Mouse (Mus musculus) granulocyte monocyte progenitor cell, adult 5-6 weeks (primary cell): ENCODE results near the gene Tnxb. TPM values are rescaled to one million over a fixed set of nuclear protein-coding genes. Genes with fewer than 3 reads are reported as not detected.
A peak's percentile ranks its signal among the peaks of the same experiment; 100 is the strongest.

ENCODE experiments used
- ATAC-seq: replicated peaks from 2 replicates; pipeline ENCODE4 v1.8.0; 2016; ENCODE audit warnings: mild to moderate bottlenecking, moderate TSS enrichment, inconsistent platforms; ENCODE audit not compliant: poor library complexity, severe bottlenecking
- total RNA-seq, 2 experiments: library from RNA; stranded (forward) in 1 of 2; stranded (reverse) in 1 of 2; fragments of 200-712, 200-1000 nt in 1 of 2; fragments of >200 nt in 1 of 2; fragmentation: Nextera tagmentation in 1 of 2; gene quantifications; 2 replicates each; pipeline ENCODE4 v1.2.3; 2014 to 2017

Gene Tnxb
- total RNA-seq (2014; fragmentation: Nextera tagmentation) (not detected in 2 replicates), total RNA-seq (2017) (not detected in 2 replicates)

DNA sequence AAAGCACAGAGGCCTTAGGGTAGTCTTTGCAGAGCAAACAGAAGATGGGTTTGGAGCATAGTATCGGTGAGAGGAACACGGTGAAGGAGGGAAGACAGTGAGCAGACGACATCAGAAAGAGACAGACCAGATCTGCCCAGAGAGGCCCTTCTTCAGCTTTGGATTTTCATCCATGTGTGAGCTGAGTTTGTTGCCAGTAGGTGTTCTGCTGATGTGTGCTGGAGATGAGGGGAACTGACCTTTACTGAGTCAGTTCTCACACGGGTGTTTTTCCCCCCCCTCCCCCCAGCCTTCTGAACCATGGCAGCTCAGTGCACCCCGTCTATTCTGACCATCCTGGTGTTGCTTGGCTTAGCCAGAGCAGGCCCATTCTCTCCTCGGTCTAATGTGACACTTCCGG is at the start of gene Tnxb:
TSS of gene Tnxb (plus strand) at position 301 of the 400 bp plus-strand sequence.
- no peak for ATAC-seq

DNA sequence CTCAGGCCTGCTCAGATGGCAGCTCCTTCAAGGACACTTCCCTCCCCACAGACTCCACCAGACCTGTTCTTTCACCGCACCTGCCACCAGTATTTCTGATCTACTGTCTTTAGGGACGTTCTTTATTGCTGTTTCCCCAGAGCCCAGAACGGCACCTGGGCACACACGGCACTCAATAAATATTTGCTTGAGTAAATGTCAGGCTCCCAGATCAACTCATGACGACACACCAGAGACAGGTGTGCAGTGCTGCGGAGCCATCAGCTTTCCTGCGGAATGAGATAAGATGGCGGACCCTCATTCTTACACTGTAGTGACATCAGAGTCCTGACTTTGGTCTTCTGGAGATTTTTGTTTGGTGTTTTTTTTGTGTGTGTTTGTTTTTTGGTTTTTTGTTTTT is 49.3 kb upstream of the Tnxb start:
- no peak for ATAC-seq

DNA sequence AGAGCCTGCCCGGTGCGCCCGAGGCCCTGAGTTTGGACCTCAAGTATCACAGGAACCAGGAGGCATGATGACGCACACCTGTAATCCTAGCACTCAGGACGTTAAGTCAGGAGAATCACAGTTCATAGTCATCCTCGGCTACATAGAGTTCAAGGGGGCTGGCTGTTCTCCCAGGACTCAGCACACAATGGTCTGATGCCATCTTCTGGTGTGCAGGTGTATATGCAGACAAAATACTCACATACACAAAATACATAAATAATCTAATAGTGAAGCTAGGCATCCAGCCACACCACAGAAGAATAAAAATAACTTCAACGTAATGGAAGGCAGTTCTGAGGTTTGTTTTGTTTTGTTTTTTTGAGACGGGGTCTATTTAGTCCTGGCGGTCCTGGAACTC is 47.2 kb upstream of the Tnxb start:
- ATAC-seq = no peak

DNA sequence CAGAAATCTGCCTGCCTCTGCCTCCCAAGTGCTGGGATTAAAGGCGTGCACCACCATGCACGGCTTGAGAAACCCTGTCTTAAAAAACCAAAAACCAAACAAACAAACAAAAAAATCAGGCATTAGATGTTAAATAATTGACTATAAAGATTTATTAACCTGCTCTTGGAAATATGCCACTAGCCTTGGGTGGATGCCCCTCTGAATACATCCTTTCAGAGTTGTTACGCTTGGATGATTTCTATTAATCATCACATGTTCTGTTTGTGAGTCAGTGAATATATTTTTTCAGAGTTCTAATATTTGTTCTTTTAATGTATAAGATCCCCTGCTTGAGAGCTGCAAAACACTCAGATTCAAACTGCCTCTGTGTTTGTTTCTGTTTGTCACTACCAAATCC is 45.4 kb upstream of the Tnxb start:
- ATAC-seq = no peak

DNA sequence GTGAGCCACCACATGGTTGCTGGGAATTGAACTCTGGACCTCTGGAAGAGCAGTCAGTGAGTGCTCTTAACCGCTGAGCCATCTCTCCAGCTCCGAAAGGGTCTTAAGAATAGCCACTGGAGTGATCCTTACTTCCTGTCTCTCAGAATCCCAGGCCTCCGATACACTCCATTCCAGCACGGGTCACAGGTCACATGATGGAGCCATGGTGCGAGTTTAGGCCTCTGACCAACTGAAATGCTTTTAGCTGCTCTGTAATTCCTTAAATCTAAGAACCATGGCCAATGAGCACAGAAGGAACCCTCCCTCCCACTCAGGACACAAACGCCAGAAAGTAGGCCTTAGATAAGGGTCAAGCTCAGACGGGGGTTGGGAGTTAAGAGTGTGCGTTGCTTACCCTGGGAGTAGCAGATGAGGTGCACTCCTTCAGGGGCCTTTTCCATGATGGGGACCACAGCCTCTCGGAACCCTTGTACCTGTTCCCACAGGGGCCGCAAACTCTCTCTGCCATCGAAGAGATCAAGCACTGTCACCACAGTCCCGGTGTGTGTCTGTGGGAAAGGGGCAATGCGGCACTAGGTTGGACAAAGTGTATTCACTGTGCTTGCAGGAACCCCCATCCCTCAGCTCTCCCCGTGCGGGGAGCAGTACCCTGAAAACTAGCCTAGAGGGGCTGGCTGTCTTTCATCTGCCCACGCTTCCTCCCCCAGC is 44.1 kb upstream of the Tnxb start:
- ATAC-seq = no peak

DNA sequence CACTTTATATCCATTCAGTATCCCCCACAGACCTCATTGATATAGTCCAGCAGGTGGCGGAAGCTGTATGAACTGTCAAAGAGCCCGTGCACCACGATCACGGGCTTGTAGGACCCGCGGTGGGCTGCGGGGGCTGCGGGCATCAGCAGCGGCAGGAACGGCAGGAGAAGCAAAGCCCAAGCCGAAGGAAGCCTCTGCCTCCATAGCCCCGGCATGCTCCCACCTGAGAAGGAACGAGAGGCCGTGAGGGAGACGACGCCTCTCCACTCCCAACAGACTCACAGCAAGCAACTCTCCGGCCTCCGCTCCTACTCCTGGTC is 43.6 kb upstream of the Tnxb start:
- peak; percentile 55 for ATAC-seq

DNA sequence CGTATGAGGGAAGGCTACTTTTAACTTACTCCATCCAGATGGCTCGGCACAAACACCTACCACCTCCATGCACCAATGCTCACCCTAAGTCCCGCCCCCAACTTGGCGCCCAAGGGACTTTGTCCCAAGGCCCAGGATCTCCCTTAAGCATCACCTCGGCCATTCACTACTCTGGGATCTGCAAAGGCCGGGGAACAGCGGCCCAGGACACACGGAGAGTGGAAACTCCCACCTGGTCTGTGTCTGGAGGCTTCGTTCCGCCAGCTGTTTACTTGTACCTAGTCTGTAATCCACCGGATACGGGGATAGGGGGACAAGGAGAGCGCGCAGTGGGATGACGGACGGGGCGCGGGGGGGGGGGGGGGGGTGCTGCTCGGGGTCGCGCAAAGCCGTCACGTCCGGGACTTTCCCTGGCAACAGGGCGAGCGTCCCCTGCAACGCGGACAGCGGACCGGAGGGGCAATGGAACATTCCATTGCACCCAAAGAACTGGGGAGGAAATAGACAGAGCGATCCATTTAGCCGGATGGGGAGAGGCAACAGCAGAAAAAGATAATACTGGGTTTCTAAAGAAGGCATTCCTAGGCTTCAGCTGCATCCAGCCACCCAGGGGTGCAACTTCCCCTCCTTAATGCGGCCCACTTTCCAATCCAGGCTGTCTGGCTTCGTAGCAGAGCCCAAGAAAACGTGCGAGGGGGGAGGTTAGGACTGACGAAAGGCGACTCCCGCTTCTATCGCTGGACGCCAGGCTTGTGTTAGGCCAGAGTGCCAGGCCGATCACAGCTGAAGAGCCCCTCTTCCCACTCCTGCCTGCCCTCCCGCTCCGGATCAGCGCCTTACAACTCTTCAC is 43.0 kb upstream of the Tnxb start:
- ATAC-seq = peak; percentile 59

DNA sequence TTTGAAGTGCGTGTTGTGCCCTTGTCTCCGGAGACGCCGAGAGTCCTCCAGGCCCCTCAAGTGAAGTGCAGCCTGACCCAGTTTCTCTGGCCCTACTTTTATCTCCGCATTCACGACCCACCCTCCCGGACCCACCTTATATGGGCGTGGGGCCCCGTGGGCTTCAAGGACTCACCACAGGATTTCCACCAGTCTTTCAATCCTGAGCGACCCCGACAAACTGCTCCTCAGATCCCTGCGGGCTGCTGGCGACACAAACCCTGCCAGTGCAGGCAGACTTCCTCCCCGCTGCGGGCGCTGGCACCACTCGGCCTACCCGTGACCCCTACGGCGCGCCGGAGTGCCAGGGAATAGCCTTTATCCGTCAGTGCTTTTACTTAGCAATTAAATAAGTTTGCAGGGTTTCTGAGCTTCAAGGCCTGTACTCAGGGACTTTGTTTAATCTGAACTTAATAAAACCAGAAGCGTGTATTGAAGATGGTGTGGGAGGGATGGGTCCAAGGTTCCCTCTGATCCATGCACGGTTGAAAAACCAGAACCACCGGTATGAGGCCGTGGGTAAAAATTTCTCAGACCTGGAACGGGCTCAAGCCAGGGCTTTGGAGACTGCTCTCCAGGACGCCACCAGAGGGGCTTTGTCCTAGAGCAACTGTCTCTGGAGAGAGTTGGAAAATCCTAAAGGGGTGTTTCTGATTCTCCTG is 42.2 kb upstream of the Tnxb start, which contains the start of gene Ppt2:
TSS of gene Ppt2 (minus strand) at position 568 of the 701 bp plus-strand sequence.
- no peak for ATAC-seq

DNA sequence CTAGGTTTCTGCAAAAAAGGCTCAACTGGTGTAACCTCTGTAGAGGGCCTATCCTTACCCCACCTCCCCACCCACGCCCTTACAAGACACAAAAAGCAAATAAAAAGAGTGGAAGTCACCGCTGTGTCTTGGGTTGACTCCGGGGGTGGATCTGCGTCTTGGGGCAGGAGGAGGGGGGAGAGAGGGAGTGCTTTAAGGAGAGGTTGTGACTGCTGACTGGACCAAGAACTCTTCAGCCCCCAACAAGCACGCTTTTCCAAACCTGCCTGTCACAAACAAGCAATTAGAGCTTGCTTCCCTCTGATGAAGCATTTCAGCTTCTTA is 41.7 kb upstream of the Tnxb start:
- ATAC-seq = no peak

DNA sequence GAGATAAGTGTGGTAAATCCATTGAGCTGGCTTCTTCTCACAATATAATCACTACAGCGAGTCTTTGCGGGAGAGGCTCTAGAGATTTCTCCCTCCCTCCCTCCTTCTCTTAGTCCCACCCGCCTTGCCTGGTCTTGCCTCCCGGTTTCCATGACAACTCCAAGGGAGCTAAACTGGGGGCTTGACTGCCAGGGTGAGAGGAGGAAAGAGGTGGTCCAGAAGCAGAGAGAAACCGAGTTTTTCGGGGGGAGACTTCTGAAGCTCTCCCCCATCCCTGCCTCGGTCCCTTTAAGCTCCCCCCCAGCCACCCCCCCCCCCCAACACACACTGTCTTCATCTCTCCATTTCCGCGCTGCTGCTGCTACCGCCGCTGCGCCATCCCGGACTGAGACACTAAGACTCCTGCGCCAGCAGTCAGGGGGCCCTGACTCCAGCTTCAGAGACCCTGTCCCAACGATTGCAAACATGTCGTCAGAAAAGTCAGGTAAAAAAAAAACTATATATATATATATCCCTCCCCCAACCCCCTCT is 41.0 kb upstream of the Tnxb start, which contains the start of gene Prrt1:
TSS of gene Prrt1 (plus strand) at position 313 of the 531 bp plus-strand sequence.
- no peak for ATAC-seq

DNA sequence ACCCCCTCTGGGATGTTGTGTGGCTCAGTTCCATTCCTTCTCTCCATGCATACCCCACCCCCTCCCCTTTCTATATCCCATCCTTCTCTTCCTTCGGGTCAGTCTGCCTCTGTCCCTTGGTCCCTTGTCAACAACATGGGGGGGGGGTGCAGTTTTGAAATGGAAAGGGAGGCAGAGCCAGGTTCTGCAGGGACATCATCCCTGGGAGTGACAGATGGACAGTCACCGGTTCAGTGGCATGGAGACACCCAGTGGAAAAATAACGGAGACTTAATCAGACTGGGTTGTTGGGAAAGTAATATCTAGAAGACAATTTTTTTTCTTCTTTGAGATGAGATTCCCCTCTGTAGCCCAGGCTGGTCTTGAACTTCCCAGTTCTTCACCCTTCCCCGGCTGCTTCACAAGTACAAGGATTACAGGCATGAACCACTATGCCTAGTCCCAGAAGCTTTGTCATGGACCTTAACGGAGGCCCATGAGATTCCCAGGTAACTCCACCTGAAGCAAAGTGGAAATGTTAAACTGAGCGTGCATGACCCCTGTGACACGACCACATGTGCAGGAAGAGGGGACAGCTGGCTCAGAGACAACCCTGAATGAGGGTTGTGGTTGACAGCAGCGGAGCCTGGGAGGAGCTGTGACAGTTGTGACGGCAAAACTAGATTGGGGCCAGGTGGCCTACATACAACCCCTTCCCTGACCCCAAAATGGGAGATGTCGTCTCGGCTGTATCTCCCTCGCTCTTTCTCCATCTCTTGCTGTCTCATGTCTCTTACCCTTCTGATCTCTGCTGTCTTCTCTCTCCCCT is 40.3 kb upstream of the Tnxb start:
- no peak for ATAC-seq

DNA sequence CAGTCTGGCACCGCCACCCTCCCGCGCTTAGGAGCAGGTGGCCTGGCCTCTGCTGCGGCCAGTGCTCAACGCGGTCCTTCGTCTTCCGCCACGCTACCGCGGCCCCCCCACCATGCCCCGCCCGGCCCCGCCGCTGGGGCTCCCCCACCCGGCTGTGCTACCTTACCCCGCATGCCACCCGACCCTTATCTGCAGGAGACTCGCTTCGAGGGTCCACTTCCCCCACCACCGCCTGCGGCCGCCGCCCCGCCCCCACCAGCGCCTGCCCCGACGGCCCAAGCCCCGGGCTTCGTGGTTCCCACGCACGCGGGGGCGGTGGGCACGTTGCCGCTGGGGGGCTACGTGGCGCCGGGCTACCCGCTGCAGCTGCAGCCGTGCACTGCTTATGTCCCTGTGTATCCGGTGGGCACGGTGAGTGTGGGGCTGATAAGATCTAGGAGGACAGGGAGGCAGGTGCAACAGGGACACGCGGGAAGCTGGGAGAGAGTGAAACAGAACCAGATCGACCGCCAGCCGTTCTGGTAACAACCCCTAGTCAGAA is 39.5 kb upstream of the Tnxb start:
- ATAC-seq = no peak

DNA sequence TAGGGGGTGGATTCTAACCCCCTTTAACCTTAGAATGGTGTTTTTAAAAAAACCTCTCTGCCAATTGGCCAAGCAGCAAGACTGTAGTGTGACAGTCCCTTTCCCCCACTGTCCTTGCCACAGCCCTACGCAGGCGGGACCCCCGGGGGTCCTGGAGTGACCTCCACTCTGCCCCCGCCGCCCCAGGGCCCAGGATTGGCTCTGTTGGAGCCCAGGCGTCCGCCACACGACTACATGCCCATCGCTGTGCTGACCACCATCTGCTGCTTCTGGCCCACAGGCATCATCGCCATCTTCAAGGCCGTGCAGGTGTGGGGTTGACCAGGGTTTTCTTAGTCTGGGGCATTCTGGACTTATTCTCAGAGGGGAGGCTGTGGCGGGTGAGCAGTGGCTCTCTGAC is 38.7 kb upstream of the Tnxb start:
- no peak for ATAC-seq

DNA sequence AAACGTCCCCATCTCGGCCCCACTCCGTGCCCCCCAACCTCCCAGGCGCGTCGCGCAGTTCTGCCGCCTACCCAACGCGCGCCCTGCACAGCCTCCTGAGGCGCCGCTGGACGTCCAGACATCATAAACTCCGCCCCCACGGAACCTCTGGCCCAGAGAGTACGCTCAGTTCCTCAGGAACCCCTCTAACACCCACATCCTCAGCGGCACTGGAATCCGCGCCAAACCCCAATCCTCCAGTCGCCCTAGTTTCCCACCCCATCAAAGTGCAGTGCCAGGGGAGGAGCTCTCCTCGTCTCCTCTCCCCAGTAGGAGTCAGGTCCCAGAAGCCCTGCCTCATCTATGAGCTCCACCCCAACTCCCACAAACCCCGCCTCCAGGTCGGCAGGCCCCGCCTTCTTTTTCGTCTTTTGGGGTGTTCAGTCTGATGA is 38.1 kb upstream of the Tnxb start:
- ATAC-seq = peak; percentile 77

DNA sequence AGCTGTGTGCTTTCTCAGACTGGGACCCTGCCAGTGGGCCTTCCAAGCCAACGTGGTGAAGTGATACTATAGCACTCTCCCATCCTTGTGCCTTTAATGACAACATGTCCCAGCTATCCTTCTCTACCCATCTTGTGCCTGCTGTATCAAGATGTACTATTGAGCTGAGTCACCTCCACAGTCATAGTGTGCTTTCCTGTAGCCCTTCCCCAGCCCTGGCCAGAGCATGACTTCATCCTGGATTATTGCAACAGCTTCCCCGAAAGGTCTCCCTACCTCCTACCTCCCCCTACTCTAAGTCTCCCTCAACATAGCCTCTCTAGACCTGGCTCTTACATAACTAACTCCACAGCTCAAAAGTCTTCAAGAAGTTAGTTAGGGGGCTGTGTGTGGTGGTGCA is 34.7 kb upstream of the Tnxb start:
- ATAC-seq = peak; percentile 12

DNA sequence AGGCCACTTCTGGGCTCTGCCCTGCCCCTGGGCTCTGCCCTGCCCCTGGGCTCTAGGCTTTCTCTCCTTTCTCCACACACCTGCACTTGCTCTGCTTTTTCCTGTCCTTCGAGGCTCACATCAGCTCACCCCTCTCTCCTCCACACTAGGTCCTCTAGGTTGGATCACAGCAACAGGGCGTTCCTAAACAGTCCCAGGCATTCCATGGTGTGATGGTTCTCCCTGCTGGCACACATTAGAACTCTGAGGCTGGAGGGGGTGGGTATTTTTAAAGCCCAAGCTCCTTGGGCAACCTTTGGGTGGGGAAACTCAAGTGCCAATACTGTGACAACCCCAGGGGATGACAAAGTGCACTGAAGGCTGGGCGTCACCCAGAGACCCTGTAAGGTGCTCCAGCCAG is 32.9 kb upstream of the Tnxb start:
- ATAC-seq = no peak

DNA sequence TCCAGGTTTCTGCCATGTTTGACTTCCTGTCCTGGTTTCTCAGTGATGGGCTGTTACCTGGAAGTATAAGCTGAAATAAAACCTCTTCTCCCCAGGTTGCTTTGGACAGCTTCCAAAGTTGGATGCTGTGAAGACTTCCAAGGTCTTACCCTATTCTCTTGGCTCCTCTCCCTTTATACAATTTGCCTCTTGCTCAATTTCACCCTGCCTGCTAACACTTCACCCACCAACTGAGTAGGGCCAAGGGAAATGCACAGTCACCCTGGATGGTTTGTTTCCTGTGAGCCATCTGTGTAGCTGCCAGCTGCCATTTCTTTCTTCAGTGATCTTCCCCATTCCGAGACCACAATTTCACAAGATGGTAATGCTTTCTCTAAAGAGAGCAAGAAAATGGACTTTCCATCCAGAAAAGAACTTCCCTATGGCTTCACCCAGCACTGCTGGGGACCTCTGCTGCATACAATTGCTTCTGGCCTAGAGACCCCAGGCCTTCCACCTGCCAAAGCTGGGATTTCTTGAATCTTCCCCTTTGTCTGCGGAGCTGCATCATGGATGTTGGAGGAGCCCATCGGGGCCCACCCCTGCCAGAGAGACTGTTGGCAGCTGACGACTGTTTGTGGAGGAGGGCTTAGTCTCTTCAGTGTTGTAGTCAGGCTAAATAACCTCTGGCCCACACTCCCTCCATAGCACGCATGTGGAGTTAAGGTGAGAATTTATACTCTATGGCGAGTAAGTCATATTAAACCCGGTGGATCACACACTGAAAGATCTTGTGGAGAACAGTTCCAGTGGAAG is 30.7 kb upstream of the Tnxb start:
- ATAC-seq = peak; percentile 82

DNA sequence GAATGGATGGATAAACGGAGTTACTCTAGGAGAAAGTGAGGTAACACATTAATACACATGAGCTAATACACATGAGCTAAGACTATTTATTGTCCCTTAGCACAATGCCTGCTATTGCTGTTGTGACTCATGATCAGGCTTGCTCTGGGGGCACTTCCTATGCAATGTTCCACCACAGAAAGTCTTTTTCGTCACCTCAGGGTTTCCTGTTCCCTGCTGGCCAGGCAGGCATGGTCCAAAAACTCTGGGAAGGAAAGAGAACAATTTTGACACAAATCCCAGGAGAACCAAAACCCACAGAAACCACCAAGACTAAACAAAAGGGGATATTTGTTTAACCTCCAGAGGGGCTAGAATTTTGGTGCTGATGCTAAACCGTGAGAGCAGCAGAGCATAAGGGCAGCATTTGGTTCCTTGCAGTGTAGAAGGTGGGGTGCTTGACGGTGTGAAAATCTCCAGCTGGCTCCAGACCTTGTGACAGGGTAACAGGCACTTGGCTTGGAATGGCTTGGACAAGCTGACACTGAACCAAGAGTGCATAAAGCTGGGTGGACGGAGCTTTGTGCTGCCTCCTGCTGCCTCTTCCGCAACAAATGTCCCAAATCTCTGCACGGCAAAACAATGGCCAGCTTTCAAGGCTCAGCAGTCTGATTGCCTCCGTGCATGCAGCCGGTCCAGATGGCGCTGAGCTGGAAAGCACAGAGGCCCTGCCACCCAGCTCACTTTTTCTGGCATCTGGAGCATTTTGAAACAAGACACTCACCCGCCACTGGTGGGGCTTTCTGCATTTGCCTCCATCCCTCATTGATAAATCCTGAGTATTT is 29.3 kb upstream of the Tnxb start:
- ATAC-seq = peak; percentile 64
